Mouse (Mus musculus): ENCODE data around the gene Prkce. TPM values are rescaled to one million over a fixed set of nuclear protein-coding genes. Genes with fewer than 3 reads are reported as not detected.
A peak's percentile ranks its signal among the peaks of the same experiment; 100 is the strongest.

Gene Prkce
- polyA plus RNA-seq, 1 experiment from 2014 or later: 9.0 TPM

DNA sequence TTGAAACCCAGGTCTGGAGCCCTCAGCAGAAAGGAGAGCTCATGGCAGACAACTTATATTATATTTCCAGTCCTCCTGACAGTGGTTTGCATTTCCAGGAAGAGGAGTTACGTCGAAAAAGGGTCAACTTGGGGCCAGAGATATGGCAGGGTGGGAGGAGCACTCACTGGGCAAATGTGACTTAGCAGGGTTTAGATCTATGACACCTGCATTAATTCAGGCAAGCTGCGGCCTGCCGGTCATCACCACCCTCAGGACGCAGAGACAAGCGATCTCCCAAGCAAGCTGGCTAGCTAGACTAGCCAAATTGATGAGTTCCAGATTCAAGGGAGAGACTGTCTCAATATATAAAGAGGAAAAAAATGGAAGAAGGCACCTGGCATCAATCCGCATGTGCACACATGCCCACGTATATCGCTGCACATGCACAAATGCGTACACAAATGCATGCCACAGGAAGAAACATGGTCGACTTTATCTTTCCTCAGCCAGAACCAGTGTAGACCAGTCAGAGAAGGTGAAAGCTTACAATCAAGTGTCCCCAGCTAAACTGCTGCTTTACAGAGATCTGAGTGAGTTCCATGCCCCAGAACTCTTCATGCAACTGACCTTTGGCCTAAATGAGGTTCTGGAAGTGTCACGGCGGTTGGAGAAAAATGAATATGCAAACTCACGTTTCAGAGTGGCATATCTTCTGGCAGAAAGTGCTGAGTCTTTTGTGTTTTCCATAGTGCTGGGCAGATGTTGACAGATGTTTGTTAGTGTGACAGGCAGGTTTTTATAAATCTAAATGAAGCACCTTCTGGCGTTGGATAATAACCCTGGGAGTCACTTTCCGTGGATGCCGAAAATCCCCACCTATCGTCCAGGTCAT lies 216.4 kb downstream of the Prkce start:
- Histone ChIP-seq H3K36me3 (no peaks in the 10 kb centered on the region), H3K27ac (0 out of 2 replicates have a peak overlapping the region, but pooled peaks have one; percentile 57), H3K4me2 (no peak overlapping the region), H3K27me3 (no peaks in the 10 kb centered on the region; the same call in 1 of the 2 replicates), H3K9ac (no peak overlapping the region), H3K4me3 (no peak overlapping the region), H3K9me3 (no peaks in the 10 kb centered on the region), H3K4me1 (peaks cover 45% of the 10 kb centered on the region)
- no peak for ATAC-seq (ENCODE audit: insufficient number of reproducible peaks, insufficient read depth, low FRiP score, low TSS enrichment, low read depth)
- 51% methylated on average over 18 of the region's 18 CpGs for WGBS

DNA sequence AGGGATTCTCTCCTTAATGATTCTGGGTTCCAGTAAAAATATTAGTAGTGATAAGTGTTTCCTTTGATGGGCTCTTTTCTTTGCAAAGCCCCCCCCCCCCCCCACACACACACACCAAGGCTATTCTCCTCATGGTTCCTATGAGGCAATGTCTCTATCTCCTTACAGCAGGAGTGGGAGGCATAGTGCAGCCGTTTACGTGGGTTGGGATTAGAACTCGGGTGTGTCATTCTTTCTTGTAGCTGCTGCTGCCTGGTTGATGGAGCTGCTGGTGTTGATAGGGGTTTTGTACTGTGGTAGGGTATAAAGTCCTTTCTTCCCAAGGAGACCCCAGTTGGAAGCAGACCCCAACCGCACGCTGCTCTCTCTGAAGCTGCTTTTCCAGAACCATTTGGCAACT lies 224.9 kb downstream of the Prkce start:
- Histone ChIP-seq H3K9ac (no peak overlapping the region), H3K4me2 (no peak overlapping the region), H3K27ac (no peak overlapping the region), H3K9me3 (no peaks in the 10 kb centered on the region), H3K27me3 (no peaks in the 10 kb centered on the region), H3K4me1 (0 out of 2 replicates have a peak, but pooled peaks cover 6% of the 10 kb centered on the region), H3K4me3 (no peak overlapping the region), H3K36me3 (no peaks in the 10 kb centered on the region)
- WGBS: 89% methylated on average over 5 of the region's 5 CpGs
- no peak for ATAC-seq (ENCODE audit: insufficient number of reproducible peaks, insufficient read depth, low FRiP score, low TSS enrichment, low read depth)

DNA sequence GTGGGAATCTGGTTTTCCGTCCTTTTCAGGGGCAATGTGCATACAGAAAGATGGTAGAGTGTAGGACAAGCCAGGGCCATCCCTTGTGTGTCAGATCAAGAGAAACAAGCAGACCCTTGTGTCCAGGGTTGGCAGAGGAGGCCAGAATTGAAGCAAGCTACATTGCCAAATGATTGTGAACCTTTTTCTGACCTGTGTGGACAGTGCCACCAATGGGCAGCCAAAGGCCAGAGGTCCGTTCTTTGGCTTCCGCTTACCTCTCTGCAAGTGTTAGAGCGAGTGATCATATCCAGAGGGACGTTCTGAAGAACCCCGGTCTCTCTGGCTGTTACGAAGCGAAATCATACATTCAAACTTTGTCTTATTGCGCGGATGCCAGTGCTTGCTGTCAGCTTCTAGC lies 225.6 kb downstream of the Prkce start:
- no peak for ATAC-seq (ENCODE audit: insufficient number of reproducible peaks, insufficient read depth, low FRiP score, low TSS enrichment, low read depth)
- 96% methylated on average over 10 of the region's 10 CpGs for WGBS
- H3K27ac ChIP-seq: no peak overlapping the region

DNA sequence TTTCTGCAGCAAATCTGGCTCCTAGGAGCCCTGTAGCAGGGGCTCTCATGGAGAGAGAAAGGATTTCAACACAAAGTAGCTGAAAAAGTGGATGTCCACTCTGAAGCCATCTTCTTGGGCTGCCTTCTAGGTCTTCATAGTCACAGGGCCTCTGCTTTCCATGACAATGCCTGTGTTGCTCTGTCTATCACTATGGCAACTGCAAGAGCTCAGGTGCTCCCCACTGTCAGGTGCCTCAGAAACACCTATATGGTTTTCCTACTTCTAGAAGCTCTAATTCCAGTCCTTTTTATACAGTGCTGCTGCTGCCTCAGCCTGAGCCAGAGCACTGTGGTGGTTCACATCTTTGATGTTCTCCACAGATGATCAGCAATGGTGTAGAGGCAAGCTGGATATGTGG lies 229.5 kb downstream of the Prkce start:
- Histone ChIP-seq H3K4me3 (no peak overlapping the region), H3K27ac (no peak overlapping the region), H3K9me3 (no peaks in the 10 kb centered on the region), H3K27me3 (no peaks in the 10 kb centered on the region), H3K9ac (no peak overlapping the region), H3K4me1 (0 out of 2 replicates have a peak, but pooled peaks cover 6% of the 10 kb centered on the region), H3K36me3 (no peaks in the 10 kb centered on the region), H3K4me2 (no peak overlapping the region)
- no peak for ATAC-seq (ENCODE audit: insufficient number of reproducible peaks, insufficient read depth, low FRiP score, low TSS enrichment, low read depth)

More for the DNA sequence above, 225.6 kb downstream of the Prkce start:
- Histone ChIP-seq H3K9ac (no peak overlapping the region), H3K4me3 (no peak overlapping the region), H3K4me2 (no peak overlapping the region), H3K36me3 (no peaks in the 10 kb centered on the region), H3K27me3 (no peaks in the 10 kb centered on the region), H3K9me3 (no peaks in the 10 kb centered on the region), H3K4me1 (0 out of 2 replicates have a peak, but pooled peaks cover 6% of the 10 kb centered on the region)

DNA sequence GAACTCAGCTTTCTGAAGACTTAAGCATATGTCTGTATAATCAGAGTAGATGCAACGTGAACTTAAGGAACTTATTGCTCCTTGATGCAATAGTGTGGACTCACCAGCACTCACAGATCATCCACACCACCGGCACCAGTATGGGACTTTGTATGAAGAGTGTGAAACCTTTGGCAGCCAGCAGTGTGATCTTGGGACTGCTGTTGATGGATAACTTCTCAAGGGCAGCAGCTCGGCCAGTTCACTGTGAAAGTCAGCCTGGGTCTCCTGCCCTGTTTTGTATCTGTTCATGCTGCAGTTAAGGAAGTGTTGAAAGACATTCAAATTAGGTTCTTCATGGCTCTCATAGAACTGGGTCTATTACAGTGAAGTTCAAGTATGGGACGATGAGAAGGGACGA lies 230.1 kb downstream of the Prkce start:
- no peak overlapping the region for H3K4me2 ChIP-seq

DNA sequence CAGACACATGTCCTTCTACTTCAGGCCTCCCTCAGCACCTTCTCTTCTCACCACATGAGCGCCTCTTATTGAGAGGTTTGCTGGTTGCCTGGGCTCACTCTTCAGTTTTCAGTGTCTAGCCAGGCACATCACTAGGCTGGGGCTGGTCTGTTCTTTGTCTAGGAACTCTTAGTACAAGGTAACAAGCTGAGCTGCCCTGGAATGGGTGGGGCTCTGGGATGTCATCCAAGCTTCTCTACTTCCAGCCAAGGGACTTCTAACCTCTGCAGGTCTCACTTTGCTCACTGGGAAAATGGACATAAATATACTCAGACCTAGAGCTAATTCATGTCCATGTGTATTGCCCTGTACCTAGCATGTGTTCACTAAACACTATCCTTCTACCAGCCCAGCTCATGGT lies 230.6 kb downstream of the Prkce start:
- no peaks in the 10 kb centered on the region for H3K9me3 ChIP-seq
- WGBS: 100% methylated on average over 1 of the region's 1 CpGs
- H3K9ac ChIP-seq: no peak overlapping the region
- 0 out of 2 replicates have a peak, but pooled peaks cover 6% of the 10 kb centered on the region for H3K4me1 ChIP-seq
- no peaks in the 10 kb centered on the region for H3K36me3 ChIP-seq
- no peaks in the 10 kb centered on the region for H3K27me3 ChIP-seq
- ATAC-seq (ENCODE audit: insufficient number of reproducible peaks, insufficient read depth, low FRiP score, low TSS enrichment, low read depth): no peak
- no peak overlapping the region for H3K27ac ChIP-seq
- H3K4me2 ChIP-seq: no peak overlapping the region
- no peak overlapping the region for H3K4me3 ChIP-seq

More for the DNA sequence above, 230.1 kb downstream of the Prkce start:
- Histone ChIP-seq H3K27me3 (no peaks in the 10 kb centered on the region), H3K9ac (no peak overlapping the region), H3K27ac (no peak overlapping the region), H3K4me3 (no peak overlapping the region), H3K4me1 (0 out of 2 replicates have a peak, but pooled peaks cover 6% of the 10 kb centered on the region), H3K36me3 (no peaks in the 10 kb centered on the region), H3K9me3 (no peaks in the 10 kb centered on the region)
- ATAC-seq (ENCODE audit: insufficient number of reproducible peaks, insufficient read depth, low FRiP score, low TSS enrichment, low read depth): no peak
- WGBS: 85% methylated on average over 5 of the region's 5 CpGs

DNA sequence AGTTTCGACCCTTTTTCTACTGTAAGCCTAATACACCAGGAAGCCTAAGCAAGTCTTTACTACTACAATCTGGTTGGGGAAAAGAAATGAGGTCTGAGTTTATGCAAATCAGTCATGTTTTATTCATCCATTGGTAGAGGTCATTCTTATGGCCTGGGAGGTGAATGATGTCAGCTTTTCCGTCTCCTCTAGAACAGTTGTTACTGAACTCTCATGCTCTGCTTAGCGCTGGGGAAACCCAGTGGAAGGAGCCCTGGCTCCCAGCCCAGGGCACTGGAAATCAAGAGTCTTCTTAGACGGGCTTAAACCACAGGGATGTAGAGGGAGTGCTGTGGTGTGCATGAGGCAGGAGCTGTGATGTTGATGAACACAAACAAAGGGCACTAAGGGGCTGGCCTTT lies 232.4 kb downstream of the Prkce start:
- no peak overlapping the region for H3K4me2 ChIP-seq
- no peaks in the 10 kb centered on the region for H3K9me3 ChIP-seq
- no peak overlapping the region for H3K9ac ChIP-seq
- no peak for ATAC-seq (ENCODE audit: insufficient number of reproducible peaks, insufficient read depth, low FRiP score, low TSS enrichment, low read depth)
- H3K4me3 ChIP-seq: no peak overlapping the region
- H3K36me3 ChIP-seq: no peaks in the 10 kb centered on the region
- no peaks in the 10 kb centered on the region for H3K27me3 ChIP-seq
- WGBS: 71% methylated on average over 4 of the region's 4 CpGs
- peaks cover 19% of the 10 kb centered on the region; the same call in 1 of the 2 replicates for H3K4me1 ChIP-seq
- no peak overlapping the region for H3K27ac ChIP-seq

DNA sequence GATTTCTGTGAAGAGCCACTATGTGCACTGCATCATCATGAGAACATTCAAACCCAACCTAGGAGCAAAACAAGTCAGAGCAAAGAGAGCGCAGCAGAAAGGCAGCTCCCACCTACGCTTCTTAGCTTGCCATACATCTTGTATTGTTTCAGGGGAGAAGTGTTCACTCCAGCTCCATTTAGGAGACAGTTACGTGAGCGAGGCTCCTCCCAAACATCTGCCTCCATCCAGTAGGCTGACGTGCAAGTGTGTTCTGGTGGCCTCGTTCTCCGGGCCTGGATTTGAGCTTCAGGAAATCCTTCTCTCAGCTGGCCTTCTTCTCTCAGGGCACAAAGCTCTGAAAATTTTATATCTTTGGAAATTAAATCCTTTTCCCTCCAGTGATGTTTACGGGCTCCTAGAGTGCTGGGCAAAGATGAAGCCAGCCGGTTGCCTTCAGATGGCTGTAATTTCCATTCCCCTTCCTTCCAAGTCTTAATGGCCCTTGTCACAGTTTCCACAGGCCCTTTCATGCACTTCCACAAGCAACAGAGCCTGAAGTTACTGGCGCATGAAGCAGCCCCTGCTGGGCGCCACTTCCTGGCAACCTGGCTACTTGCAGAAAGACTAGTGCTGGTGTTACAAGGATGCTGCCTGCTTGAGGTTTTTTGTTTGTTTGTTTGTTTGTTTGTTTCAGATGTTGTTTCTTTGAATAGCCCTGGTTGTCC lies 237.4 kb downstream of the Prkce start:
- no peak overlapping the region for H3K9ac ChIP-seq
- H3K4me2 ChIP-seq: no peak overlapping the region
- H3K27me3 ChIP-seq: no peaks in the 10 kb centered on the region
- ATAC-seq (ENCODE audit: insufficient number of reproducible peaks, insufficient read depth, low FRiP score, low TSS enrichment, low read depth): no peak
- H3K27ac ChIP-seq: 0 out of 2 replicates have a peak overlapping the region, but pooled peaks have one; percentile 7
- no peaks in the 10 kb centered on the region for H3K36me3 ChIP-seq
- H3K9me3 ChIP-seq: no peaks in the 10 kb centered on the region
- H3K4me3 ChIP-seq: no peak overlapping the region
- 68% methylated on average over 11 of the region's 11 CpGs for WGBS
- H3K4me1 ChIP-seq: peaks cover 25% of the 10 kb centered on the region

DNA sequence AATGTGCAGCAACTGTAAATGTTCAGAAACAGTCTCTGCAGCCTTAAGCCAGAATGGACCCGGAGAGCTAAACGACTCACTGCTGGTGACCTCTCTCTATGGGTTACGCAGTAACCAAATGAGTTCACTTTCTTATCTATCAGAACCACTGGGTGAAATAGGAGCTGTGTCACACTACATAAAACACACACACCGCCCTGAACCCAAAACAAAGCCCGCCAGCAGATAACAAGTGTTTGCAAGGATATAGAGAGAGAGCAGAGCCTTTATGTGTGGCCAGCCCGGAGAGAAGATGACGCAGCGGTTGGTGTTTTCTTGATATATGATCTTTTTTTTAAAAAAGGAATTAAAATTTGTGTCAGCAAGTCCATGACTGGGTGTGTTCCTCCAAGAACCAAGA lies 238.1 kb downstream of the Prkce start:
- Histone ChIP-seq H3K4me1 (peaks cover 25% of the 10 kb centered on the region), H3K36me3 (no peaks in the 10 kb centered on the region), H3K27me3 (no peaks in the 10 kb centered on the region), H3K27ac (no peak overlapping the region), H3K9me3 (no peaks in the 10 kb centered on the region), H3K4me2 (no peak overlapping the region), H3K9ac (no peak overlapping the region), H3K4me3 (no peak overlapping the region)
- ATAC-seq (ENCODE audit: insufficient number of reproducible peaks, insufficient read depth, low FRiP score, low TSS enrichment, low read depth): no peak
- WGBS: 87% methylated on average over 8 of the region's 8 CpGs

DNA sequence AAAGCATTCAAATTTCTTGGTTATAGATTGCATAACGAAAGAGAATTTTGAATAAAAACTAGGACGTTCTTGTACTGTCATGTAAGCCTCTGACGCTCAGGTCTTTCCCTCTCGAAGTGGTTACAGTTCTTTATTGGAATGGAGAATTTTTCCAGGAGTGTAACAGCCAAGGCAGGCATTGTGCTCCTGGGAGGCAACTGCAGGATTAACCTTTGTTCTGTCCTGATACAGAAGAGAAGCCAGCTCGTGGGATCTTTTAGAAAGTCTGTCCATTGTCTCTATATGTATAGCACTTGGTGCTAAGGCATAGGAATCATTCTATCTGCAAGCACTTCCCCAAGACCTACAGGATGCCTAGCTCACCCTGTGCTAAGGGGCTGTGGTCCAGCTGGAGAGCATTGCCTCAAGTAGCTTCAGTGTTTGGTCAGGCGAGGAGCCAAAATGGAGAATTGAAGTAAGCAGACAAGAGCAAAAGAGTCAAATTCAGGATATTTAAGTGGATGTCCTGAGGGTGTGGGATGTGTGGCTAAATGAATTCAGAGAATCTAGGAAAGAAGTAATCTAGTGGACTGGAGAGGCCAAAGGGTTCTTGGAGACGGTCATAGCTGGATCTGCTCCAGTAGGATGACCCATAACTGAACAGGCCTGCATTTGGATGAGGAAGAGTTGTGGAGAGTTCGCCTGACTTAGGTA lies 240.5 kb downstream of the Prkce start:
- Histone ChIP-seq H3K27ac (no peak overlapping the region), H3K4me2 (no peak overlapping the region), H3K27me3 (no peaks in the 10 kb centered on the region), H3K9me3 (no peaks in the 10 kb centered on the region), H3K4me1 (peaks cover 41% of the 10 kb centered on the region), H3K36me3 (no peaks in the 10 kb centered on the region), H3K4me3 (no peak overlapping the region), H3K9ac (no peak overlapping the region)
- 85% methylated on average over 8 of the region's 8 CpGs for WGBS
- ATAC-seq (ENCODE audit: insufficient number of reproducible peaks, insufficient read depth, low FRiP score, low TSS enrichment, low read depth): no peak

DNA sequence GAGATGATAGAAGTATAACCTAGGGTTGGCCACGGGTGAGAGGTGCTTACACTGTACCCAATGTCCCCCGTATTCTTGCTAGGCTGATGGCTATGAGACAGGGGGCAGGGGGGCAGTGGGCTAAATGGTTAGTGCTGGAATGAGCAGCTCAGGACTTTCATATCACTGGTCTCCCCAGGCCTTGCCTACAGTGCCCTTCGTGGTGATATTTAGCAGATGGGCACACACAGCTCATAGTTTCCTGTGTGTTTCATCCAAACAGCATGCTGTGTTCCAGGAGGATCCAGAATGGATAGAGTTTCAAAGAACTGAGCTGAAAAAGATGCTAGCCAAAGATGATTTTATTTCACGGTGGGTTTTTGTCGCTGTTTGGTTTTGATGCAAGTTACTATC lies 241.0 kb downstream of the Prkce start:
- Histone ChIP-seq H3K9ac (no peak overlapping the region), H3K27ac (no peak overlapping the region), H3K36me3 (no peaks in the 10 kb centered on the region), H3K27me3 (no peaks in the 10 kb centered on the region), H3K4me1 (peaks cover 41% of the 10 kb centered on the region), H3K9me3 (no peaks in the 10 kb centered on the region), H3K4me2 (no peak overlapping the region), H3K4me3 (no peak overlapping the region)
- WGBS: 65% methylated on average over 5 of the region's 5 CpGs
- no peak for ATAC-seq (ENCODE audit: insufficient number of reproducible peaks, insufficient read depth, low FRiP score, low TSS enrichment, low read depth)

All from embryonic facial prominence, embryonic 13.5 days (tissue).